Comparison of ENCODE assay signal across 25 mouse cellular contexts in genomic region chr9:71540739-71541138, GRCm38 (mm10). TPM values are rescaled to one million over a fixed set of nuclear protein-coding genes. Genes with fewer than 3 reads are reported as not detected.
DNase-seq lines count a peak whose midpoint lies in the region; ATAC-seq and TF ChIP-seq lines count a peak whose summit lies in the region.
"Had no signal": no experiment of that assay in that cellular context is flagged by ENCODE, and none has a peak within 500 bp of the region (broad histone marks: within the 10 kb centered on the region; RNA-seq: fewer than 3 reads in every experiment).

No protein-coding gene starts in this region.

- H3K9ac ChIP-seq in stomach, postnatal 0 days (ENCODE audit: low read length) = no peak overlapping the region
- H3K9ac ChIP-seq in forebrain, embryonic 15.5 days (replicated peaks) = no peak overlapping the region
- H3K9ac ChIP-seq: embryonic facial prominence, embryonic 13.5 days; embryonic facial prominence, embryonic 15.5 days; forebrain, embryonic 12.5 days; forebrain, postnatal 0 days had no signal

- no peak overlapping the region for H3K4me3 ChIP-seq in stomach, postnatal 0 days (ENCODE audit: low read depth, low read length)
- no peak overlapping the region for H3K4me3 ChIP-seq in forebrain, embryonic 15.5 days
- H3K4me3 ChIP-seq: embryonic facial prominence, embryonic 13.5 days; embryonic facial prominence, embryonic 15.5 days; erythroblast, embryonic 14.5 days; forebrain, embryonic 10.5 days; forebrain, embryonic 12.5 days had no signal

- H3K4me1 ChIP-seq in stomach, postnatal 0 days (replicated peaks; ENCODE audit: control insufficient read depth, insufficient read depth) = no peaks in the 10 kb centered on the region; the same call in 1 of the 2 replicates
- 0 out of 2 replicates have a peak, but pooled peaks cover 2% of the 10 kb centered on the region for H3K4me1 ChIP-seq in forebrain, embryonic 15.5 days

- H3K36me3 ChIP-seq in stomach, postnatal 0 days (ENCODE audit: control insufficient read depth, insufficient read depth, low read length) = no peaks in the 10 kb centered on the region
- H3K36me3 ChIP-seq in forebrain, embryonic 15.5 days = no peaks in the 10 kb centered on the region
- H3K36me3 ChIP-seq: embryonic facial prominence, embryonic 13.5 days; embryonic facial prominence, embryonic 15.5 days; forebrain, embryonic 10.5 days; forebrain, embryonic 12.5 days had no signal

- H3K4me2 ChIP-seq in stomach, postnatal 0 days (replicated peaks; ENCODE audit: low read depth) = no peak overlapping the region
- H3K4me2 ChIP-seq in forebrain, embryonic 15.5 days (replicated peaks) = no peak overlapping the region
- H3K4me2 ChIP-seq: embryonic facial prominence, embryonic 13.5 days; embryonic facial prominence, embryonic 15.5 days; forebrain, embryonic 12.5 days had no signal

- DNase-seq in 416B (ENCODE audit: low read depth) = peak; percentile 52
- DNase-seq in stomach, postnatal 0 days (ENCODE audit: low spot score) = peak; percentile 22
- no peak for DNase-seq in spleen, adult 12 weeks (ENCODE audit: low spot score)
- DNase-seq: adrenal gland, adult 8-10 months; adrenal gland, postnatal 14 days; adrenal gland, postnatal 36 days; cerebellum, adult 11 months; cerebellum, adult 18-20 months; cerebellum, adult 8-10 months; cerebellum, adult 9-11 months; cerebellum, postnatal 14 days; cerebellum, postnatal 36 days; embryo, embryonic 11 days; forebrain, postnatal 0 days had no signal

- H3K9me3 ChIP-seq in stomach, postnatal 0 days (ENCODE audit: control insufficient read depth, low read length) = no peaks in the 10 kb centered on the region
- H3K9me3 ChIP-seq in forebrain, embryonic 15.5 days = no peaks in the 10 kb centered on the region
- H3K9me3 ChIP-seq: embryonic facial prominence, embryonic 13.5 days; embryonic facial prominence, embryonic 15.5 days; forebrain, embryonic 10.5 days; forebrain, embryonic 12.5 days had no signal

- TF ChIP-seq CTCF in stomach, postnatal 0 days (IDR thresholded peaks at IDR 0.05; ENCODE audit: low read depth) = no peak

- WGBS in stomach, postnatal 0 days = 60% methylated on average over 3 of the region's 3 CpGs
- whole genome bisulfite sequencing in forebrain, embryonic 15.5 days = 86% methylated on average over 3 of the region's 3 CpGs

- H3K27me3 ChIP-seq in stomach, postnatal 0 days (ENCODE audit: control insufficient read depth, insufficient read depth, low read length) = no peaks in the 10 kb centered on the region
- H3K27me3 ChIP-seq in forebrain, embryonic 15.5 days = no peaks in the 10 kb centered on the region
- H3K27me3 ChIP-seq: embryonic facial prominence, embryonic 13.5 days; embryonic facial prominence, embryonic 15.5 days; forebrain, embryonic 12.5 days had no signal

- peak; percentile 76 for ATAC-seq in granulocyte monocyte progenitor cell, adult 5-6 weeks (replicated peaks; ENCODE audit: poor library complexity, severe bottlenecking)
- ATAC-seq in stomach, postnatal 0 days (ENCODE audit: low FRiP score, low TSS enrichment) = peak; percentile 60
- ATAC-seq in forebrain, embryonic 15.5 days (replicated peaks) = no peak
- ATAC-seq: activated CD4-positive, CD25-positive, alpha-beta regulatory T cell, adult 4 months; forebrain, embryonic 14.5 days; forebrain, postnatal 0 days; Patski had no signal

- TF ChIP-seq EP300 in stomach, postnatal 0 days (optimal IDR thresholded peaks at IDR 0.05) = no peak

- H3K27ac ChIP-seq in stomach, postnatal 0 days (replicated peaks) = no peak overlapping the region
- H3K27ac ChIP-seq in forebrain, embryonic 15.5 days (replicated peaks) = no peak overlapping the region
- H3K27ac ChIP-seq: embryonic facial prominence, embryonic 13.5 days; embryonic facial prominence, embryonic 15.5 days; forebrain, embryonic 10.5 days; forebrain, embryonic 12.5 days had no signal

RNA-seq across cellular contexts. Expression of gene Myzap, which starts 51.4 kb away (rescaled TPM):
- not detected in 2 replicates for total RNA-seq in granulocyte monocyte progenitor cell, adult 5-6 weeks (2014; fragmentation: Nextera tagmentation)
- 0.34 TPM in 1 of 2 replicates, not detected in the other for total RNA-seq in granulocyte monocyte progenitor cell, adult 5-6 weeks (2017)
- polyA plus RNA-seq in stomach, postnatal 0 days (2015; fragmentation: Nextera tagmentation; extraction: Ambion mirVana) = 21.9 and 25.7 TPM in 2 replicates
- 1.8 and 2.0 TPM in 2 replicates for polyA plus RNA-seq in forebrain, embryonic 15.5 days (2015; fragmentation: Nextera tagmentation; extraction: Ambion mirVana)
- total RNA-seq: MEL had no signal
- polyA plus RNA-seq: erythroblast, embryonic 14.5 days had no signal

RNA-seq across cellular contexts. Expression of gene Polr2m, which starts 55.0 kb away (rescaled TPM):
- 98.5 and 112 TPM in 2 replicates for total RNA-seq in granulocyte monocyte progenitor cell, adult 5-6 weeks (2014; fragmentation: Nextera tagmentation)
- 119 and 133 TPM in 2 replicates for total RNA-seq in granulocyte monocyte progenitor cell, adult 5-6 weeks (2017)
- polyA plus RNA-seq in stomach, postnatal 0 days (2015; fragmentation: Nextera tagmentation; extraction: Ambion mirVana) = 149 and 155 TPM in 2 replicates
- 306 and 312 TPM in 2 replicates for polyA plus RNA-seq in forebrain, embryonic 15.5 days (2015; fragmentation: Nextera tagmentation; extraction: Ambion mirVana)
